Mouse (Mus musculus): ENCODE measurements around the gene Lzts2.

Lzts2 gene

DNA sequence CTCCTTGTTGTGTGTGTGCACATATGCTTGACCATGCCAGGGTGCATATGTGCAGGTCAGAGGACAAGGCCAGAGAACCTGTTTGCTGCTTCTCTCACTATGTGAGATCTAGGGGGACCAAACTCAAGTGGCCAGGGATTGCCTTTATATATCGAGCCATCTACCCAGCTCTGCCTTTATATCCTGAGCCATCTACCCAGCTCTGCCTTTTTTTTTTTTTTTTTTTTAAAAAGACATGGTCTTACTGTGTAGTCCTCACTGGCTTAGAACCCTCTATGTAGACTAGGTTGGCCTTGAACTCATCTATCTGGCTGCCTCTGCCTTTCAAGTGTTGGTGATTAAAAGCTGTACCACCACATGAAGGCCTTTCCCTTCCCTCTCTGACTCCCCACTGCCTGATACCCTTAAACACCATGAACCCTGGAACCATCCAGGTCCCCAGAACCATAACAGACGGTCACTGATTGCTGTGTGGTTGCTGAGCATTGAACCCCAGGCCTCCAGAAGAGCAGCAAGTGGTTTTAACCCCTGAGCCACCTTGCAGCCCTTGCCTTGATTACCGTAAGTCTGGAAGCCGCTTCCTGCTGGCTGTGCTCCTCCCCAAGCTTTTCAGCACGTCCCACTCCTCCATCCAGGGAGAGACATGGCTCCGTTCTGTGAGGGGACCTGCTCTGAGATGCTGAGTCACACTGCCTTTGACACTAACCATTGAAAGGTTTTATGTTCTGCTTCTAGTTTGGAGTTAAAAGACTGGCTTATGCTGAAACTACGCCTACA, 10.3 kb upstream of the Lzts2 start:
- no peak for DNase-seq (ENCODE audit: low spot score)

DNA sequence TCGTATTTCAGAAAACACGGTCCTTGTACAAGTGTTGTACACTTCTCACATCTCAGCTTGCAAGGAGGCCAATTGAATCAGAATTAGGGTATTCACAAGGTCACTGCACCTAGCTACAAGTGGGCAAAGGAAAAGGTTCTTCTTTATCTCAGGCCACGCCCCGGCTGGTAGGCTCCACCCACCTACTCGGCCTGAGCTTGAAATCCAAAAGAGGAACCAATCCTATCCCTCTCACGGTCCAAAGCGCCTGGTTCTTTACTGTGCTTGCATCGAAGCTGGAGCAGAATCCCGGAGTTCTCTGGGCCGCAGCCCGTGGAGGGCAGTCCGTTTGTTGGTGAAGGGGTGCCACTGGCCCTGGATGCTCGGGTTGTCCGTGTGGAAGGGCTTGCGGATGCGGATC, 8.8 kb upstream of the Lzts2 start, which contains the start of gene Twnk:
TSS of gene Twnk (plus strand) at position 220 of the 400 bp plus-strand sequence.
- DNase-seq (ENCODE audit: low spot score), result no peak

GRCm38 (mm10) chr19:45005957-45006712, 8.1 kb upstream of the Lzts2 start, which contains the start of gene Mrpl43:
TSS of gene Mrpl43 (minus strand) at chr19:45006442.
- peak; percentile 96 for DNase-seq (ENCODE audit: low spot score)

DNA sequence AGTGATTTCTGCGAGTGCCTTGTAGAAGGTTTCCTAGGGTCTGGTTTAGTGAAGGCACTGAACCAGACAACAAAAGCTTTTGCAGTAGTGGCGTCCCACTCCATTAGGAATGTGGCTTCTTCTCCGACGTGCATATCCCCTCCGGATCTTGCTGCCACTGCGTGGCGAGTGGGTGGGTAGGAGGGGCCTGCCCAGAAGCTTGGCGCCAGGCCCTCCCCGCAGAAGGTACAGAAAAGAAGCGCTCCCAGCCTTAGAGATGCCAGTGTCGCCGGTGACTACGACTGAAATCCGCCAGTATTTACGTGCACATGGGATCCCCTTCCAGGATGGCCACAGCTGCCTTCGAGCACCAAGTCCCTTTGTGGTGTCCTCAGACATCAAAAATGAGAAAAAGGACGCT, 7.2 kb upstream of the Lzts2 start:
- no peak for DNase-seq (ENCODE audit: low spot score)

- no peak for DNase-seq (ENCODE audit: low spot score)
Observed at GRCm38 (mm10) chr19:45007425-45008191, 6.6 kb upstream of the Lzts2 start.

DNA sequence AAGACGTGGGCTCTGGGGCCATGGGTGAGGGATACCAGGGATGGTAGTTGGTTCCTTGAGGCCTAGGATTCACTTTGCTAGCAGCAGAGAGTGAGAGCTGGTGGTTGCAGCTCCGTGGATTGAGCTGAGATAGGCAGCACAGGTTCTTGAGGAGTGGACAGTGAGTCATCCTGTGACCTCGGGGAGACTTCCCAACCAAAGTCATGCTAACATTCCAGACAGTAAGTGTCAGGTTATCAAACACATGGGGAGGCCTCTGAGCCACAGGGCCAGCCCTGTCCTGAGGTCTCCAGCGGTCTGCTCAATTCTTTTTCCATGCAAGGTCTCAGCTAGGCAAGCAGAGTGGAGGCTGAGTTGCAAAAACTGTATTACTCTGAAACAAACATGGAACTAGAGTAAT, 3.6 kb upstream of the Lzts2 start:
- DNase-seq (ENCODE audit: low spot score), result no peak

- DNase-seq (ENCODE audit: low spot score), result no peak
Observed at GRCm38 (mm10) chr19:45012219-45012618, 2.0 kb upstream of the Lzts2 start.

GRCm38 (mm10) chr19:45012636-45013035, 1.6 kb upstream of the Lzts2 start:
- no peak for DNase-seq (ENCODE audit: low spot score)

DNA sequence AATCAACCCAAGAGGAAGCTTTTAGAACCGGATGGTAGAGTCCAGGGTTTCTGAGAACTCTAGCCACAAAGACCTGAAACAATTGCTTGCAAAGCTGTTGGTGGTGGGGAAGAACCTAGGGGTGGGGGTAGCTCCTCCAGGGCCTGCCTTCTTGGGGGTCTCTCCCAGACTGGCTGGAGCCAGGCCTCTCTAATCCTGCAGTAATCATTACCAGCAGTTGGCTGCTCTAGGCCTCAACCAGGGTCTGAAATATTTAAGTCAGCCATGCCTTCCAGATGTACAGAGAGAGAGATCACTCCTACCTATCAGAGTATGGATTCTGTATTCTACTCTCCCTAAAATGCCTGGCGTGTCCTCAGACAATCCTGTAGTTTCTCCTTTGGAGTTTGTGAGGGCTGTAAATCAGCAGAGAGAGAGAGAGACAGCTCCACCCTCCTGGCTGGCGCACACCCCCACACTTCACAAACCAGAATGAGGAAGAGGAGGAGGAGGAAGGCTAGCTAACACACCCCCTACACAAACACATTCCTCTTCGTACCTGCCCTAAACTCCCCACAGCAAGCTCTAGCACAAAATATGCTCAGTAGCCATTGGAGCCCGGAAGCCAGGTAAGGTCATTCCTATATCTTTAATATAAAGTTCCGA, 511 bp upstream of the Lzts2 start:
- no peak for DNase-seq (ENCODE audit: low spot score)

GRCm38 (mm10) chr19:45014981-45015402, 778 bp downstream of the Lzts2 start:
- peak; percentile 62 for DNase-seq (ENCODE audit: low spot score)

- no peak for DNase-seq (ENCODE audit: low spot score)
Observed at GRCm38 (mm10) chr19:45015518-45016281, 1.5 kb downstream of the Lzts2 start.

- DNase-seq (ENCODE audit: low spot score), result peak; percentile 71
Observed at GRCm38 (mm10) chr19:45016341-45017215, 2.4 kb downstream of the Lzts2 start.

DNA sequence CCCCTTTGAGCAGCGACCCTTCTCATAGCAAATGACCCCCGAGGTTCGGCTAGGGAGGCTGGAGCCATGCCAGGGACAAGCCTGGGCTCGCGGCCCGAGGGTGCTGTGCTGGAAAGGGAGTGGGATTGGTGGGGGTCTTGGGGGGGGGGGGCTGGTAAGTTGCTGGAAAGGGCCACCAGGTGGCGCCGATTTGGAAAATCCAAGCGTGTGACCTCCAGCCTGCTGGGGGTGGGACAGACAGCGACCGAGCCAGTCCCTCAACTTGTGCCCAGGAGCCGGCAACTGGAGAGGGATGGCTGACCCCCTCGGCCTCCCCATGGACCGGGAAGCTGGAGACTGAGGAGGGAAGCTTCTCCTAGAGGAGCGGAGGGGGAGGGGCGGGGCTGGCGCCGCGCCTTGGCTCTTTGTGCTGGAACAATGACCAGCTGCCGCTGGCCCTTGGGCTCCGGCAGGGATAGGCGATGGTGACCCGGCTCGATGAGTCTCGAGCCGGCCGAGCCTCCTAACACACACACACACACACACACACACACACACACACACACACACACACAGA, 3.1 kb downstream of the Lzts2 start:
- DNase-seq (ENCODE audit: low spot score), result peak; percentile 82

GRCm38 (mm10) chr19:45017909-45018308, 3.7 kb downstream of the Lzts2 start:
- DNase-seq (ENCODE audit: low spot score), result peak; percentile 90

DNA sequence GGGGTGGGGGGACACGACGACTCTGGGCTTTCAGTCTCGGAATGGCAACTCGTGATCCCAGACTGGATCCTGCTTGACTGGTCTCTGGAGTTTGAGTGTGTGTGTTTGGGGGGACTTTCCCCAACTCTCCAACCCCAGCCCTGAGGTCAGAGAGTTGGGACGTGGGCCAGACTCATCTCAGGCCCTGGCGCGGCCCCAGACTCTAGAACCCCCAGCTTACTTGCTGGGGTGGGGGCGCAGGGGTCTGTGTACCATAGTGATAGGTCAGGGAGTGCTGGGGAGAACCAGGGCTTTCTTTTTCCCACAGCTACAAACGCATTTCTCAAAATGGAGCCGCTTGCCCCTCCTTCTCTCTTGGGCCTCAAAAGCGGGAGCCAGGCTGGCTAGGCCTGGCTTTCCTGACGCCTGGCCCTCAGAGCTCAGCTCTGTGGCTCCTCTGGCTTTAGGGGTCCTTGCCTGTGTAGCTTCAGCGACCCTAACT, 4.2 kb downstream of the Lzts2 start:
- no peak for DNase-seq (ENCODE audit: low spot score)

DNA sequence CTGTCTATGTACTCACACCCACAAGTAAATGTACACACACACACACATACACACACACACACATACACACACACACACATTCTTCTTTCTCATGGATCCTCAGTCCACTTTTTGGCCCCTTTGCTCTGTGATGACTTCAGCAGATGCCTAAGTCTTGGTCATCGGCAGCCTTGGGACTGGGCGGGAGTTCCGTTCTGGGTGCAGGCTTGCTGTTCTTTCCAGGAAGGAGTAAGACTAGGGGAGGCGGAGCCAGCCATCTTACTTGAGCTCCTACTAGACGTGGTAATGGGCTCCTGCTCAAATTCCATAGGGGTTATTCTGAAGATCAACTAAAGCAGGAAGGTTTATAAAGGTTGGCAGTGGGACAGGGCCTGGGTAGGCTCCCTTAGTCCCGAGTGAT, 6.1 kb downstream of the Lzts2 start:
- DNase-seq (ENCODE audit: low spot score), result no peak

DNA sequence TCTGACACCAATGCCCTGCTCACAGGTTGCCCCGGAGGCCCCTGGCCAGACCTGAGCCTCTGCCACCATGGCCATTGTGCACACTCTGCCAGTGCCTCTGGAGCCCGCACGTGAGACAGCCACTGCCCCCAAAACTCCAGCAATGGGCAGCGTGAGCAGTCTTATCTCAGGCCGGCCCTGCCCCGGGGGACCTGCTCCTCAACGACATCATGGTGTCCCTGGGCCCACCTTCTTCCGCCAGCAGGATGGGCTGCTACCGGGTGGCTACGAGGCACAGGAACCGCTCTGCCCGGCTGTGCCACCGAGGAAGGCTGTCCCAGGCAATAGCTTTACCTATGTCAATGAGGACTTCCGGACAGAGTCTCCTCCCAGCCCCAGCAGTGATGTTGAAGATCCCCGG, 7.1 kb downstream of the Lzts2 start:
- DNase-seq (ENCODE audit: low spot score), result no peak

GRCm38 (mm10) chr19:45023993-45024392, 9.8 kb downstream of the Lzts2 start:
- no peak for DNase-seq (ENCODE audit: low spot score)

DNA sequence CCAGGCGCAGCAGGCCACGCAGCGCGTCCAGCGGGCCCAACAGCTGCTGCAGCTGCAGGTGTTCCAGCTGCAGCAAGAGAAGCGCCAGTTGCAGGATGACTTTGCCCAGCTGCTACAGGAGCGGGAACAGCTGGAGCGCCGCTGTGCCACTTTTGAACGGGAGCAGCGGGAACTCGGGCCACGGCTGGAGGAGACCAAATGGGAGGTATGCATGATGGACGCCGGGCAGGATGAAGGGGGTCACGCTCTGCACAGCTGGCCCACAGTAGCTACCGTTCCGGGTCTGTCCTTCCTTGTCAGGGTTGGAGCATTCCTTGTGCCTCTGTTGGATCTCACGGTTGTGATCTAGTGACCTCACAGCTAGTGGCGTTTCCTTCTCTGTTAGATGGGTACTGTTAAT, 10.6 kb downstream of the Lzts2 start:
- DNase-seq (ENCODE audit: low spot score), result no peak

Measured in ovary, postnatal 14 days (tissue).